ENCODE assay signal across 20 mouse cellular contexts in the genomic region with DNA sequence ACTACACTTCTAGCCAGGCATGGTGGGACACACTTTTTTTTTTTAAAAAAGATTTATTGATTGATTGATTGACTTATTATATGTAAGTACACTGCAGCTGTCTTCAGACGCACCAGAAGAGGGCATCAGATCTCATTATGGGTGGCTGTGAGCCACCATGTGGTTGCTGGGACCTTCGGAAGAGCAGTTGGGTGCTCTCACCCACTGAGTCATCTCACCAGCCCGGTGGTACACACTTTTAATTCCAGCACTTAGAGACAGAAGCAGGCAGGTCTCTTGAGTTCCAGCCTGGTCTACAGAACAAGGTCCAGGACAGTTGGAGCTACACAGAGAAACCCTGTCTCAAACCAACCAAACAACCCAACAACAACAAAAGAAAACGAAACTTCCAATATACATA. TPM values are rescaled to one million over a fixed set of nuclear protein-coding genes. Genes with fewer than 3 reads are reported as not detected.
DNase-seq lines count a peak whose midpoint lies in the region; ATAC-seq and TF ChIP-seq lines count a peak whose summit lies in the region.
"Had no signal": no experiment of that assay in that cellular context is flagged by ENCODE, and none has a peak within 500 bp of the region (broad histone marks: within the 10 kb centered on the region; RNA-seq: fewer than 3 reads in every experiment).

No protein-coding gene starts in this region.

- 80% methylated on average over 4 of the region's 4 CpGs for WGBS in intestine, postnatal 0 days
- 73% methylated on average over 4 of the region's 4 CpGs for WGBS in intestine, embryonic 15.5 days
- WGBS in macrophage (ENCODE audit: missing documents) = 26% methylated on average over 4 of the region's 4 CpGs

- no peaks in the 10 kb centered on the region for H3K27me3 ChIP-seq in intestine, postnatal 0 days (replicated peaks; ENCODE audit: control insufficient read depth, insufficient read depth, low read length)
- no peaks in the 10 kb centered on the region for H3K27me3 ChIP-seq in intestine, embryonic 15.5 days (replicated peaks)
- H3K27me3 ChIP-seq: embryonic facial prominence, embryonic 15.5 days; heart, embryonic 13.5 days had no signal

- no peaks in the 10 kb centered on the region for H3K9me3 ChIP-seq in intestine, postnatal 0 days (ENCODE audit: control insufficient read depth)
- H3K9me3 ChIP-seq in intestine, embryonic 15.5 days = no peaks in the 10 kb centered on the region
- H3K9me3 ChIP-seq: embryonic facial prominence, embryonic 15.5 days; forebrain, embryonic 10.5 days; heart, embryonic 13.5 days; limb, embryonic 10.5 days; midbrain, embryonic 10.5 days; neural tube, embryonic 13.5 days had no signal

- H3K9ac ChIP-seq in intestine, postnatal 0 days (ENCODE audit: low read depth, low read length) = no peak overlapping the region
- H3K9ac ChIP-seq in intestine, embryonic 15.5 days = no peak overlapping the region
- H3K9ac ChIP-seq: embryonic facial prominence, embryonic 15.5 days; neural tube, embryonic 13.5 days had no signal

- no peaks in the 10 kb centered on the region; the same call in 1 of the 2 replicates for H3K4me1 ChIP-seq in intestine, postnatal 0 days (replicated peaks; ENCODE audit: control insufficient read depth, insufficient read depth, low read length)
- H3K4me1 ChIP-seq in intestine, embryonic 15.5 days (replicated peaks) = 0 out of 2 replicates have a peak, but pooled peaks cover 3% of the 10 kb centered on the region

- no peak for ATAC-seq in intestine, postnatal 0 days
- ATAC-seq in intestine, embryonic 15.5 days = no peak
- ATAC-seq: hindbrain, embryonic 16.5 days had no signal

- H3K79me2 ChIP-seq in macrophage (ENCODE audit: inconsistent target) = peaks cover 31% of the 10 kb centered on the region; the same call in 1 of the 2 replicates

- peak; percentile 44 for TF ChIP-seq CTCF in intestine, postnatal 0 days (IDR thresholded peaks at IDR 0.05; ENCODE audit: low read depth)

- no peak overlapping the region for H3K27ac ChIP-seq in intestine, postnatal 0 days (ENCODE audit: low read depth, low read length)
- no peak overlapping the region for H3K27ac ChIP-seq in intestine, embryonic 15.5 days
- H3K27ac ChIP-seq in macrophage = peak overlapping the region; percentile 83
- H3K27ac ChIP-seq: embryonic facial prominence, embryonic 15.5 days; heart, embryonic 13.5 days; neural tube, embryonic 13.5 days had no signal

- DNase-seq in 416B (ENCODE audit: low read depth) (peak; percentile 31), MEL-GATA-1-ER (ENCODE audit: extremely low read depth, low read depth) (peak; percentile 11)
- no peak for DNase-seq in spleen, postnatal 10 days (ENCODE audit: low spot score in 2 of 2)
- DNase-seq in c-Kit-positive CD71-positive TER-119-positive erythroid progenitor cells, embryonic 14.5 days (ENCODE audit: low spot score) = no peak
- DNase-seq: cerebellum, postnatal 14 days; embryo, embryonic 11 days; gastrocnemius, postnatal 14 days; heart, postnatal 36 days; layer of hippocampus, postnatal 36 days had no signal

- H3K4me3 ChIP-seq in intestine, postnatal 0 days (ENCODE audit: low read depth, low read length) = no peak overlapping the region
- no peak overlapping the region for H3K4me3 ChIP-seq in intestine, embryonic 15.5 days (replicated peaks)
- H3K4me3 ChIP-seq in macrophage (ENCODE audit: inconsistent target) = peak overlapping the region; percentile 47; the same call in 1 of the 2 replicates
- H3K4me3 ChIP-seq: neural tube, embryonic 13.5 days had no signal

- no peak overlapping the region for H3K4me2 ChIP-seq in intestine, postnatal 0 days (replicated peaks; ENCODE audit: low read depth)
- no peak overlapping the region for H3K4me2 ChIP-seq in intestine, embryonic 15.5 days (replicated peaks)

- no peaks in the 10 kb centered on the region for H3K36me3 ChIP-seq in intestine, postnatal 0 days (ENCODE audit: control insufficient read depth, insufficient read depth)
- no peaks in the 10 kb centered on the region for H3K36me3 ChIP-seq in intestine, embryonic 15.5 days
- H3K36me3 ChIP-seq in macrophage (ENCODE audit: inconsistent target) = no peaks in the 10 kb centered on the region
- H3K36me3 ChIP-seq: embryonic facial prominence, embryonic 15.5 days; forebrain, embryonic 10.5 days; heart, embryonic 13.5 days; limb, embryonic 10.5 days; midbrain, embryonic 10.5 days; neural tube, embryonic 13.5 days had no signal

RNA-seq across cellular contexts. Expression of a gene that starts 1.3 kb away (rescaled TPM):
- polyA plus RNA-seq in intestine, postnatal 0 days (2015; fragmentation: Nextera tagmentation; extraction: Ambion mirVana) = 4.6 and 6.3 TPM in 2 replicates
- polyA plus RNA-seq in intestine, embryonic 15.5 days (2015; fragmentation: Nextera tagmentation; extraction: Ambion mirVana) = 6.0 and 6.3 TPM in 2 replicates
- total RNA-seq in macrophage (2018; cell fraction: chromatin; rRNA removed) = 100 to 1,000 TPM in 22 of 26 experiments, 10 to 100 TPM in 4; 49.9 to 682 (median 176) TPM
- total RNA-seq in macrophage (2018; cell fraction: cytosol; rRNA removed) = 10 to 100 TPM in 24 of 26 experiments, 1 to 10 TPM in 2; 7.6 to 80.2 (median 32.6) TPM
- 100 to 1,000 TPM in 12 of 26 experiments, 10 to 100 TPM in 14; 23.6 to 520 (median 98.6) TPM for total RNA-seq in macrophage (2018; cell fraction: nucleus; rRNA removed)
- 10.0 to 133 TPM (median 56.9 TPM) in 3 replicates for polyA plus RNA-seq in macrophage (2018)

RNA-seq across cellular contexts. Expression of a gene that starts 37.0 kb away (rescaled TPM):
- 0.08 and 0.09 TPM in 2 replicates for polyA plus RNA-seq in intestine, postnatal 0 days (2015; fragmentation: Nextera tagmentation; extraction: Ambion mirVana)
- polyA plus RNA-seq in intestine, embryonic 15.5 days (2015; fragmentation: Nextera tagmentation; extraction: Ambion mirVana) = 0.16 and 0.19 TPM in 2 replicates
- 1 to 10 TPM in 1 of 26 experiments, under 1 TPM in 8, not detected in 17; 0.22 to 2.0 (median 0.46) TPM for total RNA-seq in macrophage (2018; cell fraction: chromatin; rRNA removed)
- under 1 TPM in 8 of 26 experiments, not detected in 18; 0.03 to 0.10 (median 0.07) TPM for total RNA-seq in macrophage (2018; cell fraction: cytosol; rRNA removed)
- 1 to 10 TPM in 1 of 26 experiments, under 1 TPM in 9, not detected in 16; 0.12 to 2.1 (median 0.30) TPM for total RNA-seq in macrophage (2018; cell fraction: nucleus; rRNA removed)
- polyA plus RNA-seq in macrophage (2018) = not detected in 3 replicates
- total RNA-seq: layer of hippocampus, postnatal 36 days; monocyte, adult 5-6 weeks had no signal
- polyA plus RNA-seq: forebrain, embryonic 10.5 days; midbrain, embryonic 10.5 days; neural tube, embryonic 13.5 days had no signal

RNA-seq across cellular contexts. Expression of a gene that starts 50.5 kb away (rescaled TPM):
- 2.1 TPM in 2 replicates for polyA plus RNA-seq in intestine, postnatal 0 days (2015; fragmentation: Nextera tagmentation; extraction: Ambion mirVana)
- polyA plus RNA-seq in intestine, embryonic 15.5 days (2015; fragmentation: Nextera tagmentation; extraction: Ambion mirVana) = 10.1 and 11.0 TPM in 2 replicates
- 10 to 100 TPM; 11.1 to 70.9 (median 39.0) TPM for total RNA-seq in macrophage (2018; cell fraction: chromatin; rRNA removed)
- 1 to 10 TPM; 1.9 to 7.2 (median 3.8) TPM for total RNA-seq in macrophage (2018; cell fraction: cytosol; rRNA removed)
- 10 to 100 TPM in 20 of 26 experiments, 1 to 10 TPM in 6; 8.0 to 42.4 (median 19.6) TPM for total RNA-seq in macrophage (2018; cell fraction: nucleus; rRNA removed)
- 3.0 to 5.5 TPM (median 3.7 TPM) in 3 replicates for polyA plus RNA-seq in macrophage (2018)

RNA-seq across cellular contexts. Expression of a gene that starts 59.6 kb away (rescaled TPM):
- 0.33 and 0.66 TPM in 2 replicates for polyA plus RNA-seq in intestine, postnatal 0 days (2015; fragmentation: Nextera tagmentation; extraction: Ambion mirVana)
- polyA plus RNA-seq in intestine, embryonic 15.5 days (2015; fragmentation: Nextera tagmentation; extraction: Ambion mirVana) = 0.18 and 0.58 TPM in 2 replicates
- total RNA-seq in macrophage (2018; cell fraction: chromatin; rRNA removed) = 1 to 10 TPM in 8 of 26 experiments, under 1 TPM in 6, not detected in 12; 0.53 to 1.9 (median 1.2) TPM
- total RNA-seq in macrophage (2018; cell fraction: cytosol; rRNA removed) = 1 to 10 TPM in 13 of 26 experiments, under 1 TPM in 12, not detected in 1; 0.06 to 3.0 (median 1.6) TPM
- 1 to 10 TPM in 12 of 26 experiments, under 1 TPM in 6, not detected in 8; 0.30 to 4.5 (median 1.5) TPM for total RNA-seq in macrophage (2018; cell fraction: nucleus; rRNA removed)
- 0.11 to 0.15 TPM in 2 of 3 replicates, not detected in the other for polyA plus RNA-seq in macrophage (2018)

Comparison
In these comparisons a context has a peak if more than half of its experiments do, and no peak if none do; other contexts are left out.
1. DNase-seq: peak in 416B (single experiment) and MEL-GATA-1-ER (single experiment); none in spleen, postnatal 10 days (0 of 2) and c-Kit-positive CD71-positive TER-119-positive erythroid progenitor cells, embryonic 14.5 days (single experiment).